Mouse (Mus musculus) embryonic facial prominence, embryonic 15.5 days (tissue): ENCODE measurements around the gene Cldnd1. TPM values are rescaled to one million over a fixed set of nuclear protein-coding genes. Genes with fewer than 3 reads are reported as not detected.
A peak's percentile ranks its signal among the peaks of the same experiment; 100 is the strongest.

Experiments
- ATAC-seq: fragments of 200-750 bp; cut with Nextera tagmentation; 2 replicates; pipeline ENCODE4 v1.8.0; 2017; ENCODE audit warnings: low read depth, moderate TSS enrichment; ENCODE audit not compliant: insufficient number of reproducible peaks, low FRiP score, low TSS enrichment
- H3K27ac ChIP-seq: fragments of 300-500 bp; sonication (generic); replicated peaks from 2 replicates; pipeline ENCODE4 v1.5.1; 2015; ENCODE audit warnings: mild to moderate bottlenecking, inconsistent platforms
- H3K27me3 ChIP-seq: fragments of 300-500 bp; sonication (generic); 2 replicates; pipeline ENCODE4 v1.6.1; 2015; ENCODE audit warnings: inconsistent platforms
- H3K36me3 ChIP-seq: fragments of 300-500 bp; sonication (generic); 2 replicates; pipeline ENCODE4 v1.6.1; 2015; ENCODE audit warnings: mild to moderate bottlenecking, inconsistent platforms
- H3K4me1 ChIP-seq: fragments of 300-500 bp; sonication (generic); 2 replicates; pipeline ENCODE4 v1.6.1; 2015; ENCODE audit warnings: inconsistent platforms
- H3K4me2 ChIP-seq: fragments of 300-500 bp; sonication (generic); replicated peaks from 2 replicates; pipeline ENCODE4 v1.6.1; 2015; ENCODE audit warnings: mild to moderate bottlenecking, inconsistent platforms
- H3K4me3 ChIP-seq: fragments of 300-500 bp; sonication (generic); replicated peaks from 2 replicates; pipeline ENCODE4 v1.5.1; 2015; ENCODE audit warnings: mild to moderate bottlenecking, inconsistent platforms
- H3K9ac ChIP-seq: fragments of 300-500 bp; sonication (generic); 2 replicates; pipeline ENCODE4 v1.6.1; 2015; ENCODE audit warnings: inconsistent platforms
- H3K9me3 ChIP-seq: fragments of 300-500 bp; sonication (generic); replicated peaks from 2 replicates; pipeline ENCODE4 v1.6.1; 2016; ENCODE audit warnings: inconsistent platforms
- WGBS: fragments of 180-500 bp; shearing (Covaris S2); methylation state at CpG from one replicate; pipeline ENCODE4 v1.1.7; 2015; 5-methylcytosine and 5-hydroxymethylcytosine counted together
- polyA plus RNA-seq: library from polyadenylated mRNA; unstranded; fragments of >200 nt; fragmentation: Nextera tagmentation; extraction: Ambion mirVana; gene quantifications from 2 replicates; pipeline ENCODE4 v1.2.1, GENCODE M21; 2015

Cldnd1 gene
- polyA plus RNA-seq, 1 experiment from 2014 or later = 131 TPM

- WGBS = 44% methylated on average over 8 of the region's 8 CpGs
These were observed 15.5 kb upstream of the Cldnd1 start for GRCm38 (mm10) chr16:58712221-58712620.

GRCm38 (mm10) chr16:58713128-58713527 is 14.6 kb upstream of the Cldnd1 start:
- Histone ChIP-seq H3K4me3 (no peak overlapping the region), H3K27ac (no peak overlapping the region), H3K4me2 (no peak overlapping the region), H3K27me3 (no peaks in the 10 kb centered on the region), H3K9ac (no peak overlapping the region), H3K4me1 (no peaks in the 10 kb centered on the region), H3K36me3 (no peaks in the 10 kb centered on the region), H3K9me3 (no peaks in the 10 kb centered on the region)
- ATAC-seq = no peak
- WGBS = 96% methylated on average over 1 of the region's 1 CpGs

More at GRCm38 (mm10) chr16:58712221-58712620, 15.5 kb upstream of the Cldnd1 start:
- H3K4me2 ChIP-seq = no peak overlapping the region
- H3K9ac ChIP-seq = no peak overlapping the region
- no peaks in the 10 kb centered on the region for H3K4me1 ChIP-seq
- H3K9me3 ChIP-seq = no peaks in the 10 kb centered on the region
- H3K4me3 ChIP-seq = 0 out of 2 replicates have a peak overlapping the region, but pooled peaks have one; percentile 4
- H3K27me3 ChIP-seq = no peaks in the 10 kb centered on the region
- ATAC-seq = no peak
- H3K27ac ChIP-seq = no peak overlapping the region
- no peaks in the 10 kb centered on the region for H3K36me3 ChIP-seq

GRCm38 (mm10) chr16:58715018-58715417 is 12.7 kb upstream of the Cldnd1 start:
- Histone ChIP-seq H3K27ac (no peak overlapping the region), H3K4me1 (no peaks in the 10 kb centered on the region), H3K9ac (no peak overlapping the region), H3K36me3 (no peaks in the 10 kb centered on the region), H3K4me3 (no peak overlapping the region), H3K27me3 (no peaks in the 10 kb centered on the region), H3K9me3 (no peaks in the 10 kb centered on the region), H3K4me2 (no peak overlapping the region)
- WGBS = 78% methylated on average over 4 of the region's 4 CpGs
- no peak for ATAC-seq

GRCm38 (mm10) chr16:58718666-58719120 is 9.0 kb upstream of the Cldnd1 start, which contains the start of gene Gpr15:
Gpr15 (minus strand) TSS chr16:58719070.
- Histone ChIP-seq H3K4me2 (no peak within 1 kb of the TSS), H3K9me3 (no peaks in the 10 kb centered on the region), H3K27ac (no peak within 1 kb of the TSS), H3K4me1 (no peaks in the 10 kb centered on the region), H3K27me3 (no peaks in the 10 kb centered on the region), H3K36me3 (no peaks in the 10 kb centered on the region), H3K4me3 (no peak within 1 kb of the TSS), H3K9ac (no peak within 1 kb of the TSS)
- 87% methylated on average over 7 of the region's 7 CpGs for WGBS
- no peak for ATAC-seq

- WGBS = 86% methylated on average over 2 of the region's 2 CpGs
- no peaks in the 10 kb centered on the region for H3K4me1 ChIP-seq
- H3K36me3 ChIP-seq = no peaks in the 10 kb centered on the region
- H3K27me3 ChIP-seq = no peaks in the 10 kb centered on the region
- no peak overlapping the region for H3K4me2 ChIP-seq
- H3K27ac ChIP-seq = no peak overlapping the region
- H3K9ac ChIP-seq = no peak overlapping the region
- H3K4me3 ChIP-seq = no peak overlapping the region
- H3K9me3 ChIP-seq = no peaks in the 10 kb centered on the region
- no peak for ATAC-seq
These were observed 5.4 kb upstream of the Cldnd1 start for GRCm38 (mm10) chr16:58722292-58722691.

GRCm38 (mm10) chr16:58726680-58727476 is 832 bp upstream of the Cldnd1 start:
- Histone ChIP-seq H3K9me3 (no peaks in the 10 kb centered on the region), H3K27me3 (no peaks in the 10 kb centered on the region), H3K4me2 (peak overlapping the region; percentile 51), H3K4me3 (peak overlapping the region; percentile 77), H3K36me3 (peaks cover 17% of the 10 kb centered on the region), H3K4me1 (peaks cover 5% of the 10 kb centered on the region; the same call in 1 of the 2 replicates), H3K9ac (no peak overlapping the region), H3K27ac (no peak overlapping the region)
- 70% methylated on average over 11 of the region's 11 CpGs for WGBS
- ATAC-seq = no peak

- peak; percentile 91 for ATAC-seq
- Histone ChIP-seq H3K9ac (peak overlapping the region; percentile 54), H3K27me3 (no peaks in the 10 kb centered on the region), H3K36me3 (peaks cover 30% of the 10 kb centered on the region), H3K4me1 (peaks cover 5% of the 10 kb centered on the region; the same call in 1 of the 2 replicates), H3K4me3 (peak overlapping the region; percentile 77), H3K4me2 (peak overlapping the region; percentile 51), H3K27ac (peak overlapping the region; percentile 82), H3K9me3 (no peaks in the 10 kb centered on the region)
- under 1% methylated on average over 29 of the region's 31 CpGs for WGBS
These were observed 514 bp downstream of the Cldnd1 start for GRCm38 (mm10) chr16:58728176-58728671.

GRCm38 (mm10) chr16:58738205-58738604 is 10.5 kb downstream of the Cldnd1 start:
- Histone ChIP-seq H3K9ac (no peak overlapping the region), H3K4me3 (no peak overlapping the region), H3K4me2 (no peak overlapping the region), H3K36me3 (peaks cover 15% of the 10 kb centered on the region), H3K27me3 (no peaks in the 10 kb centered on the region), H3K4me1 (no peaks in the 10 kb centered on the region), H3K27ac (no peak overlapping the region), H3K9me3 (no peaks in the 10 kb centered on the region)
- no peak for ATAC-seq
- 83% methylated on average over 4 of the region's 4 CpGs for WGBS

- no peak overlapping the region for H3K4me3 ChIP-seq
- ATAC-seq = no peak
- H3K4me2 ChIP-seq = no peak overlapping the region
- 87% methylated on average over 1 of the region's 1 CpGs for WGBS
- no peak overlapping the region for H3K27ac ChIP-seq
- no peak overlapping the region for H3K9ac ChIP-seq
- H3K9me3 ChIP-seq = no peaks in the 10 kb centered on the region
- H3K36me3 ChIP-seq = peaks cover 14% of the 10 kb centered on the region
- no peaks in the 10 kb centered on the region for H3K27me3 ChIP-seq
- no peaks in the 10 kb centered on the region for H3K4me1 ChIP-seq
These were observed 11.1 kb downstream of the Cldnd1 start for GRCm38 (mm10) chr16:58738800-58739199.

- Histone ChIP-seq H3K4me1 (no peaks in the 10 kb centered on the region), H3K9me3 (no peaks in the 10 kb centered on the region), H3K9ac (no peak overlapping the region), H3K27me3 (no peaks in the 10 kb centered on the region), H3K36me3 (no peaks in the 10 kb centered on the region), H3K4me2 (no peak overlapping the region), H3K27ac (no peak overlapping the region), H3K4me3 (no peak overlapping the region)
- no peak for ATAC-seq
- WGBS = 94% methylated on average over 5 of the region's 5 CpGs
These were observed 13.0 kb downstream of the Cldnd1 start for GRCm38 (mm10) chr16:58740751-58741150.

GRCm38 (mm10) chr16:58746715-58747114 is 19.0 kb downstream of the Cldnd1 start:
- 55% methylated on average over 4 of the region's 4 CpGs for whole genome bisulfite sequencing

More at GRCm38 (mm10) chr16:58746715-58747114, 19.0 kb downstream of the Cldnd1 start:
- Histone ChIP-seq H3K27me3 (no peaks in the 10 kb centered on the region), H3K9ac (no peak overlapping the region), H3K36me3 (no peaks in the 10 kb centered on the region), H3K9me3 (no peaks in the 10 kb centered on the region), H3K4me1 (no peaks in the 10 kb centered on the region), H3K4me2 (no peak overlapping the region), H3K27ac (no peak overlapping the region; the same call in 1 of the 2 replicates), H3K4me3 (no peak overlapping the region)
- no peak for ATAC-seq
